Mouse (Mus musculus) liver, embryonic 16.5 days (tissue): ENCODE data around the gene Spata31d1b. TPM values are rescaled to one million over a fixed set of nuclear protein-coding genes. Genes with fewer than 3 reads are reported as not detected.

Source experiments
- ATAC-seq: fragments of 200-750 bp; cut with Nextera tagmentation; 2 replicates; pipeline ENCODE4 v1.8.0; 2017; ENCODE audit warnings: low read depth, mild to moderate bottlenecking, moderate number of reproducible peaks, moderate library complexity
- H3K27ac ChIP-seq: fragments of 300-500 bp; sonication (generic); 2 replicates; pipeline ENCODE4 v1.5.1; 2014; ENCODE audit warnings: mild to moderate bottlenecking, low read length
- H3K27me3 ChIP-seq: fragments of 300-500 bp; sonication (generic); 2 replicates; pipeline ENCODE4 v1.6.1; 2014; ENCODE audit warnings: low read depth, low read length, mixed read lengths; ENCODE audit not compliant: control insufficient read depth, insufficient read depth
- H3K36me3 ChIP-seq: fragments of 300-500 bp; sonication (generic); 2 replicates; pipeline ENCODE4 v1.6.1; 2014; ENCODE audit warnings: mild to moderate bottlenecking; ENCODE audit not compliant: control insufficient read depth, insufficient read depth
- H3K4me1 ChIP-seq: fragments of 300-500 bp; sonication (generic); 2 replicates; pipeline ENCODE4 v1.6.1; 2014; ENCODE audit warnings: low read depth, low read length, mixed read lengths; ENCODE audit not compliant: control insufficient read depth
- H3K4me2 ChIP-seq: fragments of 300-500 bp; sonication (generic); 2 replicates; pipeline ENCODE4 v1.6.1; 2014; ENCODE audit warnings: low read depth, low read length, mixed read lengths
- H3K4me3 ChIP-seq: fragments of 300-500 bp; sonication (generic); 2 replicates; pipeline ENCODE4 v1.5.1; 2014; ENCODE audit warnings: low read depth, mild to moderate bottlenecking, low read length
- H3K9ac ChIP-seq: fragments of 300-500 bp; sonication (generic); 2 replicates; pipeline ENCODE4 v1.6.1; 2014; ENCODE audit warnings: low read depth, low read length
- H3K9me3 ChIP-seq: fragments of 300-500 bp; sonication (generic); replicated peaks from 2 replicates; pipeline ENCODE4 v1.6.1; 2016; ENCODE audit warnings: low read length; ENCODE audit not compliant: control insufficient read depth
- WGBS: fragments of 180-500 bp; shearing (Covaris S2); extraction: QIAGEN DNeasy Blood & Tissue Kit; methylation state at CpG from one replicate; pipeline ENCODE4 v1.1.7; 2014; ENCODE audit not compliant: insufficient replicate concordance; 5-methylcytosine and 5-hydroxymethylcytosine counted together
- polyA plus RNA-seq: library from polyadenylated mRNA; unstranded; fragments of >200 nt; fragmentation: Nextera tagmentation; extraction: Ambion mirVana; gene quantifications from 2 replicates; pipeline ENCODE4 v1.2.1, GENCODE M21; 2015

The Spata31d1b gene
- polyA plus RNA-seq, 1 experiment from 2014 or later: not detected

DNA sequence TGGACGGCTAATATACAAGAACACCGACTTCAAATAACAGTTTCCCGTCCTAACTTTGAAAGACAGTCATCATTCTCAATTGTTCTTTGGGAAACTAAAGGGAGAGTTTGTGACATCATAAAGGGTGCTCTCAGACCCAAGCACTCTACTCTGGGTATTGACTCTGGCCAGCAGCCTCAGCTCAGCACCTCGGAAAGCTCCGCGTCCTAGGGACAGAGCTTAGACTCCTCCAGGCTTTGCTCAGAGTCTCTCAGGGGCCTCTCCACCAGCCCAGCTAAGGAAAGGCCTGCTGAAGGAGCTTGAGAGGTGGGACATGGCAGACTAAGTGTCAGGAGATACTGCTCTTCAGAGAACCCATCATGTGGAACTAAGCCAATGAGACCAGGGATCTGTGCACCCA lies 34.1 kb downstream of the Spata31d1b start:
- ATAC-seq: no peak
- H3K27me3 ChIP-seq: no peaks in the 10 kb centered on the region
- H3K27ac ChIP-seq: no peak overlapping the region
- no peaks in the 10 kb centered on the region for H3K36me3 ChIP-seq
- H3K4me1 ChIP-seq: no peaks in the 10 kb centered on the region; the same call in 1 of the 2 replicates
- no peak overlapping the region for H3K4me3 ChIP-seq
- no peak overlapping the region for H3K9ac ChIP-seq
- H3K4me2 ChIP-seq: no peak overlapping the region
- H3K9me3 ChIP-seq: no peaks in the 10 kb centered on the region
- 72% methylated on average over 6 of the region's 6 CpGs for WGBS

DNA sequence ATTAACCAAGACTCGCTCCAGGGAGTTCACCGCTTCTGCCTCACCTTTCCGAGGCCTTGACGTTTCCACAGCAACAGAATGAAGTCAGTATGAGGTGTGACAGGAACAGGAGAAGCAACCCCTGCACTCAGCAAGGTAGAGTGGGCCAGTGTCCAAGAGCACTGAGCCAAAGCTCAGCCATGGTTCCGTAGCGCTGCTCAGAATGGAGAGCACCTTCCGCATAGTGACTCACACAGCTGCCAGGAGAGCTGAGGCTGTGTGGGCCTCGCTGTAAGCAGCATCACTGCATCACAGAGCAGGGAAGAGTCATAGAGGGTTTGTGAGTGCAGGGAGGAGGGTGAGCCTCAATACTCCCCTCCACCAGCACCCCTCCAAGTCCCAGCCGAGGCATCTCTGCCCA lies 34.6 kb downstream of the Spata31d1b start, which contains the start of gene 1700014D04Rik:
Gene 1700014D04Rik (minus strand): TSS at position 42 of the 400 bp plus-strand sequence.
- no peak within 1 kb of the TSS for H3K9ac ChIP-seq

DNA sequence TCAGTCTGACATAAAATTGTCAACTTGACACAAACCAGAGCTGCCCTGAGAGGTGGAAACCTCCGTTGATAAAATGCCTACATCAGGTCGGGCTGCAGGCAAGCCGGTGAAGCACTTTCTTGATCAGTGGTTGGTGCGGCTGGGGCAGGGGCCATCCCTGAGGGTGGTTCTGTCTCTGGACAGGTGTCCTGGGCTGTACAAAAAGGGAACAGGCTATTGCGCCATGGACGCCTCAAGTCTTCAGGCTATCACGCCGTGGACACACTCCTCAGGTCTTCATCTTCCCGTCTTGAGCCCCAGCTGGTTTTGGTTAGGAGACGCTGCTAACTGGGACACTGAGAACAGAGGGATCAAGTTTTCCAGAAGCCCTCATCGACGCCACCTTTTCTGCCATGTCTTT lies 38.2 kb downstream of the Spata31d1b start:
- H3K36me3 ChIP-seq: peaks cover 15% of the 10 kb centered on the region
- no peak for ATAC-seq
- no peak overlapping the region for H3K4me2 ChIP-seq
- H3K4me3 ChIP-seq: no peak overlapping the region
- H3K27ac ChIP-seq: no peak overlapping the region
- no peak overlapping the region for H3K9ac ChIP-seq
- no peaks in the 10 kb centered on the region for H3K9me3 ChIP-seq
- no peaks in the 10 kb centered on the region for H3K4me1 ChIP-seq
- H3K27me3 ChIP-seq: no peaks in the 10 kb centered on the region
- 62% methylated on average over 12 of the region's 12 CpGs for WGBS

More for the DNA sequence above, 34.6 kb downstream of the Spata31d1b start, which contains the start of gene 1700014D04Rik:
- Histone ChIP-seq H3K27ac (no peak within 1 kb of the TSS), H3K27me3 (no peaks in the 10 kb centered on the region), H3K4me1 (no peaks in the 10 kb centered on the region), H3K4me2 (no peak within 1 kb of the TSS), H3K36me3 (no peaks in the 10 kb centered on the region), H3K9me3 (no peaks in the 10 kb centered on the region), H3K4me3 (no peak within 1 kb of the TSS)
- ATAC-seq: no peak
- WGBS: 77% methylated on average over 9 of the region's 9 CpGs

DNA sequence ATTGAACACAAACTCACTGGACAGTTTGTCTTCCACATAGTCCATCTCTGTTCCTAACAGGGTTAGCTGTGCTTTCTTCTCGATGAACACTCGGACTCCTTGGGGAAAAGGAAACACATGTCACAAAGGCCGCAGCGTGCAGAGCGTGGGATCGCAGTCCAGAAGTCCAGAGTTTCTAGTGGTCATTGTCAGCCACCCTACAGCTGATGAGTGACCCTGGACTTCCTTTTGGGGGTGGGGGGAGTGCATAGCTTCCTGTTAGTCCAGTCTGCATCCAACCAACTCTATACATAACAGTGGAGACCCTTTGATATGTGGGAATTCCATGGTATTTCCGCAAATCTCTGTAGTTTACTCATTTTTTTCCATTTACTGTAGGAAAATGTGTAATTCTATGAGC lies 44.8 kb downstream of the Spata31d1b start:
- Histone ChIP-seq H3K27ac (no peak overlapping the region), H3K27me3 (no peaks in the 10 kb centered on the region), H3K4me1 (peaks cover under 1% of the 10 kb centered on the region; the same call in 1 of the 2 replicates), H3K9ac (no peak overlapping the region), H3K4me3 (no peak overlapping the region), H3K4me2 (no peak overlapping the region), H3K36me3 (peaks cover 67% of the 10 kb centered on the region), H3K9me3 (no peaks in the 10 kb centered on the region)
- peak; percentile 57 for ATAC-seq
- WGBS: 93% methylated on average over 7 of the region's 7 CpGs

DNA sequence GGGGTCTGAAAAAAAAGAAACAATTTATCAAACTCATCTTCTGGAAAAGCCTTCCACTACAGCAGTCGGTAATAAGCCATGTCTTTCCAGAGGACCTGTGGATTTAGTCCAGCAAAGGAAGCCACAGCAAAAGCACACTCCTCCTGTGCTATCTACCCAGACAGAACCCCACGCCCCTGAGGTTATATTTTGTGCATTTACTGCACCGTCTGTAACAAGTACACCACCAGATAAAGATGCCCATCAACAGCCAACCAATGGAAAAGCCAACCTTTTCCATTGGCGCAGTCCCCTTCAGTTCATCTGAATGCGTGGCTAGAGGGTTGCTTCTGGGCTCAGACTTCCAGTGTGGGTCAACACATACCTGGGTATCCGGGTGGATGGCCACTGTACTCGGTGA lies 50.7 kb downstream of the Spata31d1b start:
- Histone ChIP-seq H3K9me3 (no peaks in the 10 kb centered on the region), H3K36me3 (peaks cover 65% of the 10 kb centered on the region), H3K9ac (peak overlapping the region; percentile 18), H3K27me3 (no peaks in the 10 kb centered on the region), H3K4me1 (peaks cover 47% of the 10 kb centered on the region), H3K4me3 (peak overlapping the region; percentile 14), H3K4me2 (peak overlapping the region; percentile 49), H3K27ac (peak overlapping the region; percentile 81)
- peak; percentile 73 for ATAC-seq
- 42% methylated on average over 7 of the region's 7 CpGs for whole genome bisulfite sequencing

GRCm38 (mm10) chr13:59766786-59767515 lies 54.9 kb downstream of the Spata31d1b start:
- ATAC-seq: no peak
- Histone ChIP-seq H3K27ac (peak overlapping the region; percentile 100), H3K4me1 (peaks cover 63% of the 10 kb centered on the region), H3K9me3 (no peaks in the 10 kb centered on the region), H3K36me3 (peaks cover 26% of the 10 kb centered on the region), H3K27me3 (no peaks in the 10 kb centered on the region), H3K4me3 (peak overlapping the region; percentile 94), H3K4me2 (peak overlapping the region; percentile 74), H3K9ac (peak overlapping the region; percentile 99)
- 59% methylated on average over 11 of the region's 11 CpGs for WGBS

GRCm38 (mm10) chr13:59768531-59768930 lies 56.4 kb downstream of the Spata31d1b start:
- H3K4me3 ChIP-seq: peak overlapping the region; percentile 94
- 14% methylated on average over 13 of the region's 13 CpGs for WGBS
- peaks cover 60% of the 10 kb centered on the region for H3K4me1 ChIP-seq
- peak overlapping the region; percentile 74 for H3K4me2 ChIP-seq
- no peaks in the 10 kb centered on the region for H3K9me3 ChIP-seq
- no peaks in the 10 kb centered on the region for H3K27me3 ChIP-seq
- peak overlapping the region; percentile 100 for H3K27ac ChIP-seq
- peak overlapping the region; percentile 99 for H3K9ac ChIP-seq
- H3K36me3 ChIP-seq: peaks cover 28% of the 10 kb centered on the region
- ATAC-seq: no peak

Other genes with a start within 250 kb of the Spata31d1b start
- 7.3 and 9.0 TPM in 2 replicates for gene Agtpbp1, start 127.1 kb upstream of the Spata31d1b start, polyA plus RNA-seq
- 22.1 and 23.0 TPM in 2 replicates for gene Naa35, start 127.0 kb upstream of the Spata31d1b start, polyA plus RNA-seq
- 36.8 and 38.6 TPM in 2 replicates for gene Golm1, start 36.5 kb upstream of the Spata31d1b start, polyA plus RNA-seq
- gene 4921517D22Rik, start 18.2 kb upstream of the Spata31d1b start, polyA plus RNA-seq: not detected in 2 replicates
- gene Spata31d1a, start 2.0 kb upstream of the Spata31d1b start, polyA plus RNA-seq: 0.12 TPM in 1 of 2 replicates, not detected in the other
- gene Spata31d1d, start 19.5 kb downstream of the Spata31d1b start, polyA plus RNA-seq: 0.02 TPM in 1 of 2 replicates, not detected in the other
- gene 1700014D04Rik, start 34.5 kb downstream of the Spata31d1b start, polyA plus RNA-seq: not detected in 2 replicates
- 224 and 231 TPM in 2 replicates for gene Isca1, start 57.5 kb downstream of the Spata31d1b start, polyA plus RNA-seq
- gene Gm49354, start 70.0 kb downstream of the Spata31d1b start, polyA plus RNA-seq: not detected in 2 replicates
- 57.3 and 59.6 TPM in 2 replicates for gene Tut7, start 110.9 kb downstream of the Spata31d1b start, polyA plus RNA-seq